Mouse (Mus musculus) adrenal gland, adult 2 months (tissue): ENCODE measurements around the gene D11Wsu47e. TPM values are rescaled to one million over a fixed set of nuclear protein-coding genes. Genes with fewer than 3 reads are reported as not detected.
"Not testable (repeated sequence)": the region's sequence is repeated elsewhere in the genome, so short reads cannot be mapped to it uniquely, and the experiment has no call there.

Experiments
- DNase-seq: peaks from one replicate; pipeline ENCODE4 v3.0.0; 2021
- long read RNA-seq: library from polyadenylated mRNA; stranded (forward); transcript quantifications from one replicate; pipeline ENCODE4 v2.0.0, GENCODE M21; 2021
- polyA plus RNA-seq: library from polyadenylated mRNA; depleted of rRNA; stranded (reverse); fragments of >200 nt; gene quantifications from 2 replicates; pipeline ENCODE4 v1.2.3, GENCODE M21; 2012; rRNA removed
- total RNA-seq, 2 experiments: library from RNA; stranded (reverse); gene quantifications; 2 replicates each; pipeline ENCODE4 v1.2.3; 2021

The D11Wsu47e gene
- 10 to 100 TPM; 13.4 to 17.8 TPM for total RNA-seq
- polyA plus RNA-seq: 3.2 and 4.0 TPM in 2 replicates
- long read RNA-seq, transcript D11Wsu47e-202 (5 exons, 2,062 nt): major isoform, 5 of 13 reads
- long read RNA-seq, partial matches to known transcripts: 0 of 13 reads
- long read RNA-seq, other reads (novel, unspliced or antisense): 5 of 13 reads

DNA sequence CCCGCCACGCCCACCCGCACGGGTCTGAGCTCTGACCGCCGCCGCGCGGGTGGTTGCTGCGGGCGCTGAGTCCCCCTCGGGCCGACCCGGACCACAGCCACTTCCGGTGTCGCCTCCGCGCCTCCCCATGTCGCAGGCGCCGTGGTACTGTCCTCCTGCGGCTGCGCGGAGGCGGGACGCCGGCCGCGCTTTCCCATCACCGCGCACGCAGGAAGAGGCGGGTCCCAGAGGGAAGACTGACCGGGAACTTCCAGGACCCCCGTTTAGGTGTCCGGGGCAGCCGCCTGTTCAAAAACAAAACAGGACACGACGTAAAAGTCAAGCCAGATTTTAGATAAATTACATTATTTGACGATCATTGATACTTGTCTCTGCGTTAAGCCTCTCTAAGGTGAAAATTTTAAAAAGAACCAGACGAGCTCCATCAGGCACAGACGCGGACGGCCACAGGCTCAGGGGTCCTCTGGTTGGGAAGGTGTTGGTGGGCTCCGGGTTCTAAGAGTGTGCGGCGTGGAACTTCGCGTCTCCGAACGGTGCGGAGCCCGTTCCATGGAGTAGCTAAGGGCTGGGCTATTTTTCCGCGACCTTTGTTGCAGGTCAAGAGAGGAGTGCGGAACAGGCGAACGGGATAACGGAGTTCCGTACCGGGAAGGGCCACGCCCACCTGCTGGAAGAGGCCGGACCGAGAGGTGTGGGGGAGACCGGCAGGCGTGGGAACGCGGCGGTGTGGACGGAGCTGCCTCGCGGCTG lies at the start of gene D11Wsu47e, which contains the start of gene Fam104a:
Gene D11Wsu47e, plus strand, starts transcription at position 456 of the 750 bp plus-strand sequence.
Gene Fam104a, minus strand, starts transcription at position 199 of the 750 bp plus-strand sequence.
- DNase-seq: peak; percentile 97

DNA sequence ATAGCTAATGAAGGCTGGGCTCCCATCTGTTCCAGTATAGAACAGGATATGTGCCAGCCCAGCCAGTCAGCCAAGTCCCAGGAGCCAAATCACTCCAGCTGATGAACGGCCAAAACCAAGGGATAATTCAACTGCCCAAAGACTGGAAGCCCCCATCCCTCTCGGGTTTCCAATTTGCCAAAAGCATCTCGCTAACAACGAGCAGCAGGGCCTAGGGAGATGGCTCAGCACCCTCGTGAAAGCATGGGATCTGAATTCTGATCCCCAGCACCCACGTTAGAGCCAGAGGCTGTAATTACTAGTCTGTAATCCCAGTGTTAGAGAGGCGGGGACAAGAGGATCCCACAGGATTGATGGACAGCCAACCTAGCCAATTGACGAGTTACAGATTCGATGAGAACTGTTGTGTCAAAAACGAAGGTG lies 49.5 kb upstream of the D11Wsu47e start:
- DNase-seq: no peak

DNA sequence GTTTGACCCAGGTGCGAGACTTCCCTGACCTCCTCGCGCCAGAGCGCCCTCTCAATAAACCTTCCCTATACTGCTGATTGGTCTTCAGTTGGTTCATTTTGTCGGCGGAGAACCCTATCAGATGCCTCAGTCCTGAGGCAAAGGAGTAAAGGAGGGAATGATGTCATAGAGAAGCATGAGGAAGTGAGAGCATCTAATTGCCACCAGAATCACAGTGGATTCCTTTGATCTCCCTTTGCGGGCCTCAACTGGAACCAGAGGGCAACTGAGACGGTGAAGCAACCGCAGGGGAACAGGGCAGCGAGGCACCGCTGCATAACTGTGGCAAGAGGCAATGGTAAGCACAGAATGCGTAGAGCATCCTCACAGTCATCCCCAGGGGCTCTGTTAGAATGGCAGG lies 45.5 kb upstream of the D11Wsu47e start:
- no peak for DNase-seq

DNA sequence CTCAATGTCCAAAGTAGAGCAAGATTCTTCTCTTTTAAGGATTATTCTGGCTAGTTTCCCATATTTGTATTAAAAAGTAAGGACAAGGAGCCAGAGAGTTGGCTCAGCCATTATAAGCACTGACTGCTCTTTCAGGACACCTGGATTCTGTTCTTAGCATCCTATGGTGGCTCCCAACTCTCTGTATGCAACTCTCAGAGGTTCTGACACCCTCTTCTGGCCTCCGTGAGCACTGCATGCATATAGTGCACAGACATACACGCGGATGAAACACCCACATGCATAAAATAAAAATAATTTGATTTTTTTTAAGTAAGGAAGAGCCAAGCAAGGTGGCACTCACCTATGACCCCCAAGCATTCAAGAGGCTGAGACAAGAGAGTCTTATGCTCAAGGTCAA lies 39.0 kb upstream of the D11Wsu47e start:
- no peak for DNase-seq

DNA sequence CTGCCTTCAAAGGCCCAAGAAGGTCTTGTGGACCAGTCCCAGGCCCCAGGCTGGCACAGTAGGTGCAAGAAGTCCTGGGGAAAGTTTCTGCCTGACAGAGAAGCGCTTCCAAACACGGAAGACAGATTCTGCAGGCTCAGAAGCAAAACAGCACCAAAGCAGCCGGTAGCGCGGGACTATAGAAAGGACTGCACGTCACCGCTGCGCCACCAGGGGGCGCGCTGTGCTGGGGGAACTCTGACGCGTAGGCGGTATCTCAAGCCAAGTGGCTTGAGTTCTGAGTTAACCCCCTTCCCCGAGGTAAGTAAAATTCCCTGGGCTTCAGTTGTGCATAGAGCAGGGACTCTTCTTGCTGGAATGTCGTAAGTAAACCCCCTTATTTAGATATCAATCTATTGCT lies 36.1 kb upstream of the D11Wsu47e start:
- DNase-seq: peak; percentile 85

DNA sequence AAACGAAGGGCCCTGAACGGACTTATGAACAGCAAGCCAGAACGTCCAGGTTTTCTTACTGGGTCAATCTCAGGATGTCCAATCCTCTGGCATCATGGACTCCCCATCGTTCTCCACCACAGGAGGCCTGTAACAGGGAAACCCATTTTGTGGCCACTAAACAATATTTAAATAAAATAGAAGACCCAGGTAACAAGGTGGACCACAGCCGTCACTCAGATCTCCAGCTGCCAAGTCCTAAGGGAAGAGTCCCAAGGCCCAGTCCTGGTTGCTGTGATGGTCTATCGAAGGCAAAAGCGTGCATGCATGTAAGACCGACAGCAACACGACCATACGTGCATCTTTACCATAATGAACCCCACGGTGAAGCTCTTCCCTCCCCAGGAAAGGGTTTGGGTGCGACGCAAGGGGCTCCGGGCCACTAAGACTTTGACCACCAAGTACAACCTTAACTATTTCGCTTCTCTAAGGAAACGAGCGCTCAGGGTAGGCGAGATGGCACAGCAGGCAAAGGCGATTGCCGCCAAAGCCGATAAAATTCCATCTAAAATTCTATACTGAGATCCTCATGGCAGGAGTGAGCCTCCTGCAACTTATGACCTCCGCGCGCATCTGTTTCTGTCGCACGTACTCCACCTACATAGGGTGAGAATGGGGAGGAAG lies 35.4 kb upstream of the D11Wsu47e start, which contains the start of gene Cog1:
Gene Cog1, plus strand, starts transcription at position 480 of the 663 bp plus-strand sequence.
- DNase-seq: peak; percentile 30

DNA sequence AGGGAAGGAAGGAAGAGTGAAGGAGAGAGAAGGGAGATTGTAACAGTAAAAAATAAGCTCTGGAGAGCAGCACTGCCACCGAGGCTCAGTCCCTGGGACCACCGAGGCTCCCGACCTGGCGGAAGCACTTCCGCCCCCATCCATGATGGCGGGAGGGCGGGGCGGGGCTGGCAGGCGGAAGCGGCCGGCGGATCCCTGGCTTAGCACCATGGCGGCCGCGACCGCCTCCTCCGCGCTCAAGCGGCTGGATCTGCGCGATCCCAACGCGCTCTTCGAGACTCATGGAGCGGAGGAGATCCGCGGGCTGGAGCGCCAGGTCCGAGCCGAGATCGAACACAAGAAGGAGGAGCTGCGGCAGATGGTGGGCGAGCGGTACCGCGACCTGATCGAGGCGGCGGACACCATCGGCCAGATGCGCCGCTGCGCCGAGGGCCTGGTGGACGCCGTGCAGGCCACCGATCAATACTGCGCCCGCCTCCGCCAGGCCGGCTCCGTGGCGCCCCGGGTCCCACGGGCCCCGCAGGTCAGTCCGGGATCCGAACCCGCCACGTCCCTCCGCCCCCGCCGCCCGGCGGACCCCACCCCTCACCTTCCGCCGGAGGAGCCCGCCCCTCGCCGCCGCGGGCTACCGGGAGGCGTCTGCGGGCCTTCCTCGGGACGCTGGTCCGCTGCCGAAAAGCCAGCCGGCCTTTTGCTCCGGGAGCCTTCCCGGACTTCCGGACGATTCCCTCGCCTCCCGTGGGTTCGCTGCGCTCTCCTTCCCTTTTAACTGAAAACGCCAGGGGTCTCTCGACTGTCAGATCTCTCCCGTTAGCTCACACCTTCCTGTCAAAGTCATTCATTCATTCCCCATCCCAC lies 34.6 kb upstream of the D11Wsu47e start, which contains the start of gene Slc39a11:
Gene Slc39a11, minus strand, starts transcription at position 727 of the 858 bp plus-strand sequence.
- peak; percentile 83 for DNase-seq

DNA sequence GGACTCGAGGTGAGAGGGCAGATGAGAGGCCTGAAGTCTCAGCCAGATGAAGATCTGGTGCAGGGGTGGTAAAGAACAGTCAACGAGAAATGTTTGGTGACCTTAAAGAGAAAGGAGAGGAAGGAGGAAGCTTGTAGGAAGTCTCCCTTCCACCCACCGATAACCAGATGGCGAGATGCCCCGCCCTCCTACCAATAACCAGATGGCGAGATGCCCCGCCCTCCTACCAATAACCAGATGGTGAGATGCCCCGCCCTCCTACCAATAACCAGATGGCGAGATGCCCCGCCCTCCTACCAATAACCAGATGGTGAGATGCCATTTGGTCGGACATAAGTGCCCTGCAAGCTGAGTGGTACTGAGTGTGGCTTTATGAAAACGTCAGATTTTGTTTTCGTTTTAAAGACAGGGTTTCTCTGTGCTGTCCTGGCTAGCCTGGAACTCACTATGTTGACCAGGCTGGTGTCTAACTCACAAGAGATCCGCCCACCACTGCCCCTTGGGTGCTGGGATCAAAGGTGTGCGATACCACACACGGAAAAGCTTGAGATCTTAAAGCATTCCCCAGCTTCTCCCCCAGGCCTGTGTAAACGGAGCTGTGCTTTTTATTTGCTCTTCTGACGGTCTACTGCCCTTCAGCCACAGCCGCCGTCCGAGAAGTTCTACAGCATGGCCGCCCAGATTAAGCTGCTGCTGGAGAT lies 32.9 kb upstream of the D11Wsu47e start:
- no peak for DNase-seq

DNA sequence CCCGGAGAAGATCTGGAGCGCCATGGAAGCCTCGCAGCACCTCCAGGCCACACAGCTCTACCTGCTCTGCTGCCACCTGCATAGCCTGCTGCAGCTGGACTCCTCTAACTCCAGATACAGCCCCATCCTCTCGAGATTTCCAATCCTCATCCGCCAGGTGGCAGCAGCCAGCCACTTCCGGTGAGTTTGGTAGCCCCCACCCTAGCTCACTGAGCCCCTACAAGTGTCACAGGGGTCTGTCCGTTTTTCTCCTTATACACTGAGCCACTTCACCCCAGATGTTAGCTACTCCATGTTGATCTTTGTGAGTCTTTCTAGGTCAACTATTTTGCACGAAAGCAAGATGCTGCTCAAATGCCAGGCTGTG lies 32.3 kb upstream of the D11Wsu47e start:
- DNase-seq: no peak

DNA sequence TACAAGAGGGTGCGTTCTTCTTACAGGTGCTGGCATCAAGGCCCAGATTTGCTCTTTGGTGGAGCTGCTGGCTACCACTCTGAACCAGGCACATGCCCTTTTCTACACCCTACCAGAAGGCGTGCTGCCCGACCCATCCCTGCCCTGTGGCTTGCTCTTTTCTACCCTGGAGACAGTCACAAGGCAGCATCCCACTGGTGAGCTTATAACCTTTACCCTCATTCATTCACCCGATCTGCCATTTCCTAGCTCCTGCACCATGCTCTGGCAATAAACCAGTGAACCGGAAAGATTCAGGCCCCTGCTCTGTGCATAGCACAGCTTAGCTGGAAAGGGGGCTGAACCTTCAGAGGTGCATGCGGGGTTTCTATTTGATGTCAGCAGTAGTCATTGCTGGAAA lies 31.7 kb upstream of the D11Wsu47e start:
- no peak for DNase-seq

DNA sequence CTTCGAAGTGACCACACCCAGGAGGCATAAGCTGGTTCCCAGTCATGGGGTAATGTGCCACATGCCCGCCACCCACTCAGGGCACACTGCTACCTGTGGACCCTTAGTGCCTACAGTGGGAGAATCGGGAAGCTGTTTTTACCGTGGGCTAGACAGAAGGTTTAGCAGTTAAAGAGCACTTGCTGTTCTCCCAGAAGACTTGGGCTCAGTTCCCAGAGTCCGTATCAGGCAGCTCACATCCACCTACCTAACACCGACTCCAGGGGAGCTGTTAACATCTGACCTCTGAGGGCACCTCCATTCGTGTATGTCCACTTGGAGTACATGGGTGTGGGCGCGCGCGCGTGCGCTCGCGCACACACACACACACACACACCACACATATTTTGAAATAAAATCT lies 30.1 kb upstream of the D11Wsu47e start:
- no peak for DNase-seq

DNA sequence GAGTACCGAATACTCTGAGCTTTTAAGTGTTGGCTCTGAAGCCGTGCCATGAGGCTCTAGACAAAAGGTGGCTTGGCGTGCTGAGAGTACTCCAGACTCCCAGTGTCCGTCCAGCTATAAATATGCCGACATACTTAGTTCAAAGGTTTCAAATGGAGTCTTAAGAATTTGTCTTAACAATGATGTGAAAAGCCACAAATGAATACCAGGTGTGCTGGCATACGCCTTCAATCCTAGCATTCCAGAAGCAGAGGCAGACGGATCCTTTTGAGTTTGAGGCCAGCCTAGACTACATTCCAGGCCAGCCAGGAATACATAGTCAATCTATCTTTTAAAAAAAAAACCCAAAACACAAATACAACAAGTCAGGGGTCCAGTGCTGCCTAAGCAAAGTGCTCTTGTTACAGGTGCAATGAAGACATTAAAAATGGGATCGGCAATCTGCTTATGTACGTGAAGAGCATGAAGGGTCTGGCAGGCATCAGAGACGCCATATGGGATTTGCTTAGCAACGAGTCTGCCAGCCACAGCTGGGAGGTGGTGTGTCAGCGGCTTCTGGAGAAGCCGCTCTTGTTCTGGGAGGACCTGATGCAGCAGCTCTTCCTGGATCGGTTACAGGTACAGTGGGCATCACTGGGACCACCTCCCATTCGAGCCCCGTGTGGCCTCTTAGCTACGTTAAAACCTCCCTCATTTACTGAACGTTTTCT lies 29.5 kb upstream of the D11Wsu47e start:
- no peak for DNase-seq

DNA sequence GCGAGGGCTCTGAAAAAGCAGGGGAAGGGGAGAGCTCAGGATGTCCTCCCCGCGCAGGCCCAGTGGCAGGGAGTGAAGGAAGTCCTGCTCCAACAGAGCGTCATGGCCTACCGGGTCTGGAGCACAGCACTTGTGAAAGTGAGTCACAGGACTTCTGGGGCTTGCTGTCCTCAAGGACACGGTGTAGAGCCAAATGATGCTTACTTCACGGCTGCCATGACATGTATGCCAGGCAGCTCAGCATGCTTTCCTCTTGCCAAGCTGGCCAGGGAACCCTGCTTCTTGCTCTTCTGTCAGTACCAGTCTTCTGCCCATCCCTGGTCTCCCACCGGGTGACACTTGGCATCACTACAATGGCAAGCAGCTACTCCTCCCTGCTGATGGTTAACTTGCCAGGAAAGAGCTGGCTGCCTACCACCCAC lies 27.7 kb upstream of the D11Wsu47e start:
- peak; percentile 83 for DNase-seq

DNA sequence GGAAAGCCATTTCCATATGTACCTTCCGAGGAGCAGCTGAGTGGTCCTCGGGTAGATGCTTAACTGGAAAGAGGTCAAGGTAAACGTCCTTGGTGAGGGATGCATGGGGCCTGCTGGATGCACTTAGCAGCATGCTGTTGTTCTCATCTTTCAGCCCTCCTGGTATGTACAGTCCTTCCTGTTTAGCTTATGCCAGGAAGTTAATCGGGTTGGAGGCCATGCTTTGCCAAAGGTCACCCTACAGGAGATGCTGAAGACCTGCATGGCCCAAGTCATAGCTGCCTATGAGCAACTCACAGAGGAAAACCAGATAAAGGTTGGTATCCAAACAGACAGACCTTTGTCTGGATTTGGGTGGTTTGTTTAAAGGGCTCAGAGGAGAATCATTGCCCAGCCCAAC lies 27.0 kb upstream of the D11Wsu47e start:
- DNase-seq: no peak

DNA sequence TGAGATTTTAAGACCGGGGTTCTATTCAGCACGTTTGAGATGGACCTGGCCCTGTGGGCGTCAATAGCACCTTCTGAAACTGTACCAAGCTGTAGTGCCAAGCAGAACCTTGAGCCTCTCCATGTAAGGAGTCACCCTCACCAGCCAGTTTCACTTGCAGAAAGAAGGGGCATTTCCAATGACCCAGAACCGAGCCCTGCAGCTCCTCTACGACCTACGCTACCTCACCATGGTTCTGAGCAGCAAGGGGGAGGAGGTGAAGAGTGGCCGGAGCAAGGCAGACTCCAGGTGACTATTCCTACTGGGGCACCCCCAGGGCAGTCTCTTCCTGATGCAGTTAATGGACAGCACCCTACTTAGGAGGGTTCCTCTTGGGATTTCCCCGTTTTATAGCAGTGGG lies 25.9 kb upstream of the D11Wsu47e start:
- no peak for DNase-seq

DNA sequence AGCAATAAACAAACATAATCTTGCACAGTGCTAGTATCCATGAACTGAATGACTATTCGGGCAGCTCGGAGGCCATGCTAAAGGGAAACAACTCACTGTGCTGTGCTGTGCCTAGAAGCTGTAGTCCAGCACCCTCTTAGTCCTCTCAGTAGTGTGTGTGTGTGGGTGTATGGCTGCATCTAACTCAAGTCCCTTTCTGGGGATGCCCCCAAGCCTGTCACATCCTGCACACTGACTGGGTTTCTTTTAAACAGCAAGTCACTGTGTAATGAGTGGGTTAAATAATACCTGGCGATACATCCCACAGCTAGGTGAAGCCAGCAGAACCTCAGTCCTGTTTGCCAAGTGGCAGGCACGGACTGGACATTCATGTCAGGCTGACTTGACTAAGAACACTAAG lies 25.4 kb upstream of the D11Wsu47e start:
- no peak for DNase-seq

DNA sequence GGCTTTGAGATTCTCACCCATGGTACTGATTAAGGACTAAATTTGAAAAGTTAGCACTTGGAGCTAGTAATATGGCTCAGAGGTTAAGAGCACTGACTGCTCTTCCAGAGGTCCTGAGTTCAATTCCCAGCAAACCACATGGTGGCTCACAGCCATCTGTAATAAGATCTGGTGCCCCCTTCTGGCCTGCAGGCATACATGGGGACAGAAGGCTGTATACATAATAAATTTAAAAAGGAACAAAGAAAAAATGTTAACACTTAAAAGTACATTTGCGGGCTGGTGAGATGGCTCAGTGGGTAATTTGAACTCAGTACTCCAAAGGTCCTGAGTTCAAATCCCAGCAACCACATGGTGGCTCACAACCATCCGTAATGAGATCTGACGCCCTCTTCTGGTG lies 24.0 kb upstream of the D11Wsu47e start:
- DNase-seq: not testable (repeated sequence)

DNA sequence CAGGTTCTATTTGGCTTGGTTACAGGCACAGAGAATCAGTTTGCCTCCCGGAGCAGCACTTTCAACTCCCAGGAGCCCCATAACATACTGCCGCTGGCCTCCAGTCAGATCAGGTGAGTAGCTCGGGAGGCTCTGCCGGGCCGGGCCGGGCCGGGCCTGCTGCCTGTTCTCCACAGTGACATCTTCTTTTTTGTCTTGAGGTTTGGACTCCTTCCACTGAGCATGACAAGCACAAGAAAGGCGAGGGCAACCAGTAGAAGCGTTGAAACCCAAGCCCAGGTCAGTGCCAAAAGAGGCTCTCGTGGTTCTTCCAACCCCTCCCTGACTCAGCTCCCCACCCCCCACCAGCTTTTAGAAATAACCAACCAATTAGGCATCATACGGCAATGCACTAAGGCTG lies 23.3 kb upstream of the D11Wsu47e start:
- DNase-seq: no peak

DNA sequence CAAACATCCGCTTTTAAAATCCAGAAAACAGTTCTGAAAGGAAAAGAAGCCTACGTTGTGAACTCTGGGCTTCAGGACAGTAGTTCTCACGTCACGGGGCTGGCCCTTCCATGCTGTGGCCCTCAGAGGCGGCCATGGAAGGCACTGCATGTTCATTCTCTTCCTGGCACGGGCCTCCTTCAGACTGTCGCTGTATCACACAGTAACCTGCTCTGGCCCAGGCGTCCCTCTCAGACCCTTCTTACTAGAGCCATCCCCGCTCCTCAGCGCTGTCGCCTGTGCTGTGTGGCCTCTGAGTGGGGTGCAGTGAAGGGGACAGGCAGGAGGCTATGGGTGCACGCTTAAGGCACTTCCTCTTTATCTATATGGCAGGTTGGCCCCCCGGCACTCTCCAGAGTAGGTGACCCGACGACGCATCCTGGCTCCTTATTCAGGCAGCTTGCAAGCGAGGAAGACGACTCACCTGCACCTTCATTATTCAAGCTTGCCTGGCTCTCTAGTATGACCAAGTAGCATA lies 22.3 kb upstream of the D11Wsu47e start:
- DNase-seq: no peak

DNA sequence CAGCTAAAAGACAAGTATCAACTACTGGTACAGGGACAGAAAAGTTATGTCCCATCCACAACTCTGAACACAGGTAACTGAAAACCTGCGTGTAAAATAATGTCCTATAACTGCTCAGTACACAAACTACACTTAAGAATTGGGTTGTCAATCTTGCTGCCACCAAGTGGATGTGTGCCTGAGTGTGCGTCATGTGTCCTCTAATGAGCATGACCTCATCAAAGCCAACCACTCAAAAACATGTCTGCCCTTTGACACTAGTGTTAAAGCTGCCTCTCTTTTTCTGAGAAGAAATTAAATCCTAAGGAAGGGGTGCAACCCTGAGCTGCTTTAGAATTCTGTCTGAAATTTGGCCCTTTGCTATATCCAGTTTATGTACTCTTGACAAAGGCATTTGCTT lies 19.9 kb upstream of the D11Wsu47e start:
- peak; percentile 52 for DNase-seq

DNA sequence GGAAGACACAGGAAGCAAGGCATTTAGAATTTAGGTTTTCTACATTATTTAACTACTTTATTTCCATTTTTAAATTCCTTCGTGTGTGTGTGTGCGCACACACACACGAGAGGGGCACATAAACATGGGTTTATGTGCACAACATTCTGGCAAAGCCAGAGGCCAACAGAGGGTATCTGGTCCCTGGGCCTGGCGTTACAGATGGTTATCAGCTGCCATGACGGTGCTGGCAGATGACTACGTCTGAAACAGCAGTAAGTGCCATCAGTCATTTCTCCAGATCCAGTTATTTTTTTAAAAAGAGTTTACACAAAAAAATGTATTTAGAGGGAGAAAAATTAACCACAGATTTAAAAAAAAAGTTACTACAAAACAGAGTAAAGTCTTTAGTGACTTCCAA lies 18.0 kb upstream of the D11Wsu47e start:
- no peak for DNase-seq
